In the genomic region with DNA sequence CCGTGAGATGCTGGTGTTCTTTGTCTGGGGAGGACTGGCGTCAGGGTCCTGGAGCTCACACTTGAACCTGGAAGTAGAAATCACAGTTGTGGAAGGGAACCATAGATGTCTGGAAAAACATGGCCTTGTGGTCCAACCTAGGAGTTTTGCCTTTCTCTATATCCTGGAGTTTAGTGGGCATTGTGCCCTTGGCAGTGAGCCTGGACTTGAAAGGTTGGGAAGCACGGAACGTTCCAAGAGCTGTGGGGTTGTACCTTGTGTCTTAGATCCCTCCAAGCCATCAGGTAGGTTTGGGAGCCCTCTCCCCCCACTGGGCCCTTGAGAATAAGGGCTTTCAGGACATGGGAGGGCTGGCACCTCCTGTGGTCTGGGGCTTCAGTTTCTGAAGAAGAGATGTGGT, we compare ENCODE assay signal across 23 mouse cellular contexts. TPM values are rescaled to one million over a fixed set of nuclear protein-coding genes. Genes with fewer than 3 reads are reported as not detected.
A peak's percentile ranks its signal among the peaks of the same experiment; 100 is the strongest.
DNase-seq lines count a peak whose midpoint lies in the region; ATAC-seq lines count a peak whose summit lies in the region.
"Had no signal": no experiment of that assay in that cellular context is flagged by ENCODE, and none has a peak within 500 bp of the region (broad histone marks: within the 10 kb centered on the region; RNA-seq: fewer than 3 reads in every experiment).

No protein-coding gene starts in this region.

- intact Hi-C loops in left cerebral cortex, postnatal 4 days (cut with DNase I) = no loop called here
- intact Hi-C loops in left cerebral cortex, postnatal 25 days (cut with DNase I) = no loop called here

- DNase-seq in adrenal gland, adult 2 months = peak; percentile 6
- no peak for DNase-seq in adrenal gland, postnatal 4 days (ENCODE audit: low spot score in 2 of 2)
- DNase-seq in left cerebral cortex, postnatal 4 days = peak; percentile 8
- no peak for DNase-seq in left cerebral cortex, postnatal 25 days (ENCODE audit: low spot score in 2 of 2)
- peak; percentile 70 to 81 for DNase-seq in cerebellum, postnatal 25 days
- DNase-seq in c-Kit-positive CD71-positive TER-119-positive erythroid progenitor cells, embryonic 14.5 days (ENCODE audit: low spot score) = no peak
- DNase-seq: gastrocnemius, postnatal 25 days; heart, adult 18-20 months; heart, postnatal 14 days; kidney, adult 18-20 months; layer of hippocampus, adult 9-11 months; liver, postnatal 0 days had no signal

- 77% methylated on average over 4 of the region's 4 CpGs for WGBS in limb, embryonic 12.5 days

- no peak overlapping the region for H3K9ac ChIP-seq in limb, embryonic 12.5 days (replicated peaks)
- H3K9ac ChIP-seq: heart, embryonic 13.5 days; hindbrain, embryonic 13.5 days; liver, postnatal 0 days; stomach, embryonic 15.5 days had no signal

- no peaks in the 10 kb centered on the region for H3K9me3 ChIP-seq in limb, embryonic 12.5 days
- H3K9me3 ChIP-seq: forebrain, embryonic 10.5 days; heart, embryonic 13.5 days; hindbrain, embryonic 13.5 days; stomach, embryonic 15.5 days had no signal

- H3K36me3 ChIP-seq in limb, embryonic 12.5 days = peaks cover 40% of the 10 kb centered on the region
- H3K36me3 ChIP-seq: forebrain, embryonic 10.5 days; stomach, embryonic 15.5 days had no signal

- H3K4me1 ChIP-seq in limb, embryonic 12.5 days (replicated peaks) = peaks cover 71% of the 10 kb centered on the region
- H3K4me1 ChIP-seq: stomach, embryonic 15.5 days had no signal

- peak overlapping the region; percentile 74 for H3K27ac ChIP-seq in limb, embryonic 12.5 days
- H3K27ac ChIP-seq: forebrain, embryonic 10.5 days; heart, embryonic 13.5 days; hindbrain, embryonic 13.5 days; kidney, postnatal 0 days; macrophage; stomach, embryonic 15.5 days had no signal

- H3K4me2 ChIP-seq in limb, embryonic 12.5 days = no peak overlapping the region
- H3K4me2 ChIP-seq: heart, embryonic 13.5 days; hindbrain, embryonic 13.5 days; liver, embryonic 11.5 days; midbrain, embryonic 11.5 days; stomach, embryonic 15.5 days had no signal

- no peak overlapping the region for H3K4me3 ChIP-seq in limb, embryonic 12.5 days (replicated peaks)
- H3K4me3 ChIP-seq: forebrain, embryonic 10.5 days; heart, embryonic 13.5 days; hindbrain, embryonic 13.5 days; stomach, embryonic 15.5 days had no signal

- H3K27me3 ChIP-seq in limb, embryonic 12.5 days = no peaks in the 10 kb centered on the region
- H3K27me3 ChIP-seq: heart, embryonic 13.5 days; hindbrain, embryonic 13.5 days; stomach, embryonic 15.5 days had no signal

- no peak for ATAC-seq in limb, embryonic 12.5 days (ENCODE audit: insufficient number of reproducible peaks, insufficient read depth, low FRiP score, low TSS enrichment, low read depth)
- no peak for ATAC-seq in megakaryocyte progenitor cell, adult 5-6 weeks (replicated peaks; ENCODE audit: poor library complexity)
- ATAC-seq: liver, postnatal 0 days; lung, postnatal 0 days had no signal

RNA-seq across cellular contexts. Expression of gene Kif26b, which starts 20.7 kb away (rescaled TPM):
- 1 to 10 TPM; 1.6 to 1.9 TPM for total RNA-seq in adrenal gland, adult 2 months (2021)
- 0.18 and 0.35 TPM in 2 replicates for polyA plus RNA-seq in adrenal gland, adult 2 months (2012; rRNA removed)
- 10 to 100 TPM in 1 of 2 experiments, 1 to 10 TPM in 1; 7.3 to 16.2 TPM for total RNA-seq in adrenal gland, postnatal 4 days (2021)
- total RNA-seq in left cerebral cortex, postnatal 4 days (2021) = 10 to 100 TPM; 44.1 to 49.3 TPM
- 10 to 100 TPM in 1 of 2 experiments, 1 to 10 TPM in 1; 9.2 to 10.1 TPM for total RNA-seq in left cerebral cortex, postnatal 25 days (2021)
- polyA plus RNA-seq in limb, embryonic 12.5 days (2016; fragmentation: Nextera tagmentation; extraction: Ambion mirVana) = 32.0 and 33.2 TPM in 2 replicates
- total RNA-seq in megakaryocyte progenitor cell, adult 5-6 weeks (2015) = 0.37 and 0.42 TPM in 2 replicates
- 0.33 and 0.98 TPM in 2 replicates for total RNA-seq in megakaryocyte progenitor cell, adult 5-6 weeks (2017)
- polyA plus RNA-seq: macrophage had no signal

Comparison
In these comparisons a context has a peak if more than half of its experiments do, and no peak if none do; other contexts are left out.
1. DNase-seq: peak in adrenal gland, adult 2 months (single experiment), left cerebral cortex, postnatal 4 days (single experiment) and cerebellum, postnatal 25 days (2 of 2); none in adrenal gland, postnatal 4 days (0 of 2), left cerebral cortex, postnatal 25 days (0 of 2) and c-Kit-positive CD71-positive TER-119-positive erythroid progenitor cells, embryonic 14.5 days (single experiment).